Mouse (Mus musculus) hindbrain, postnatal 0 days (tissue): Measurements from ENCODE around the gene S100a13. TPM values are rescaled to one million over a fixed set of nuclear protein-coding genes. Genes with fewer than 3 reads are reported as not detected.

Experiments used
- ATAC-seq: fragments of 200-750 bp; cut with Nextera tagmentation; 2 replicates; pipeline ENCODE4 v1.8.0; 2017; ENCODE audit warnings: mild to moderate bottlenecking, moderate TSS enrichment, moderate library complexity
- DNase-seq: peaks from one replicate; pipeline ENCODE4 v3.0.0-alpha.2; 2015; ENCODE audit warnings: low spot score
- H3K27ac ChIP-seq: fragments of 300-500 bp; sonication (generic); 2 replicates; pipeline ENCODE4 v1.5.1; 2014; ENCODE audit warnings: mild to moderate bottlenecking
- H3K27me3 ChIP-seq: fragments of 300-500 bp; sonication (generic); 2 replicates; pipeline ENCODE4 v1.6.1; 2014; ENCODE audit warnings: low read length, mixed read lengths; ENCODE audit not compliant: insufficient read depth
- H3K36me3 ChIP-seq: fragments of 300-500 bp; sonication (generic); 2 replicates; pipeline ENCODE4 v1.6.1; 2014; ENCODE audit warnings: low read length, mixed read lengths; ENCODE audit not compliant: insufficient read depth
- H3K4me1 ChIP-seq: fragments of 300-500 bp; sonication (generic); 2 replicates; pipeline ENCODE4 v1.6.1; 2014; ENCODE audit warnings: antibody characterized with exemption, low read length, mixed read lengths; ENCODE audit not compliant: insufficient read depth
- H3K4me2 ChIP-seq: fragments of 300-500 bp; sonication (generic); 2 replicates; pipeline ENCODE4 v1.6.1; 2014; ENCODE audit warnings: low read depth, mild to moderate bottlenecking, low read length, moderate library complexity, mixed read lengths
- H3K4me3 ChIP-seq: fragments of 300-500 bp; sonication (generic); 2 replicates; pipeline ENCODE4 v1.5.1; 2014; ENCODE audit warnings: low read length
- H3K9ac ChIP-seq: fragments of 300-500 bp; sonication (generic); replicated peaks from 2 replicates; pipeline ENCODE4 v1.6.1; 2014; ENCODE audit warnings: mild to moderate bottlenecking, low read length, moderate library complexity, mixed read lengths
- H3K9me3 ChIP-seq: fragments of 300-500 bp; sonication (generic); 2 replicates; pipeline ENCODE4 v1.6.1; 2016; ENCODE audit warnings: low read length, mixed read lengths
- CTCF ChIP-seq: IDR thresholded peaks from 2 replicates; pipeline ENCODE4 v1.5.1; 2016; ENCODE audit warnings: antibody characterized with exemption, control low read depth, low read depth
- WGBS: fragments of 180-500 bp; shearing (Covaris S2); extraction: QIAGEN DNeasy Blood & Tissue Kit; methylation state at CpG from one replicate; pipeline ENCODE4 v1.1.7; 2014; 5-methylcytosine and 5-hydroxymethylcytosine counted together
- polyA plus RNA-seq: library from polyadenylated mRNA; unstranded; fragments of >200 nt; fragmentation: Nextera tagmentation; extraction: Ambion mirVana; gene quantifications from 2 replicates; pipeline ENCODE4 v1.2.1, GENCODE M21; 2015
- total RNA-seq: library from RNA; depleted of rRNA; stranded (reverse); fragments of >200 nt; gene quantifications from 2 replicates; pipeline ENCODE4 v1.2.3, GENCODE M21; 2014

The S100a13 gene
- total and polyA plus RNA-seq, 2 experiments from 2014 or later = 10.9 to 37.9 TPM

DNA sequence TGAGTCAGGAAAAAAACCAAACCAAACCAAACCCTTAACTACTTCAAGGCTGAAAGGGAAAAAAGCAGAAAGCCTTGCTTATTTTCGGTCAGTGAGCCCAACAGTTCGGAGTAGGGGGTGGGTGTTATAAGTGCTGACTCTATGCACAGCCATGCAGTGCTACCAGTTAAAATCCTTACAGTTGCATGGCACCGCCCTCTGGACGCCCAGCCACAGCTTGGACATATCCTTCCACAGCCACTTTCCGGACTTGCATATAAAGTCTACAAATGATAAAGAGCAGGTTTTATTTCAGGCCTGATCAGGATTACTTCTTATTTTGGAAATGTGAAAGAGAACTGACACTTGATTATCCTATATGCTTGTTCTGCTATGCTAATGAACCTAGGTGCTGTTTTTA is 9.0 kb upstream of the S100a13 start:
- ATAC-seq (no peak), DNase-seq (no peak)
- no peak overlapping the region for H3K4me2 ChIP-seq
- TF ChIP-seq CTCF = no peak
- no peaks in the 10 kb centered on the region for H3K27me3 ChIP-seq
- H3K27ac ChIP-seq = no peak overlapping the region
- peaks cover 9% of the 10 kb centered on the region; the same call in 1 of the 2 replicates for H3K4me1 ChIP-seq
- H3K4me3 ChIP-seq = no peak overlapping the region
- WGBS = 94% methylated on average over 5 of the region's 5 CpGs
- no peaks in the 10 kb centered on the region for H3K9me3 ChIP-seq
- H3K36me3 ChIP-seq = peaks cover 44% of the 10 kb centered on the region
- no peak overlapping the region for H3K9ac ChIP-seq

DNA sequence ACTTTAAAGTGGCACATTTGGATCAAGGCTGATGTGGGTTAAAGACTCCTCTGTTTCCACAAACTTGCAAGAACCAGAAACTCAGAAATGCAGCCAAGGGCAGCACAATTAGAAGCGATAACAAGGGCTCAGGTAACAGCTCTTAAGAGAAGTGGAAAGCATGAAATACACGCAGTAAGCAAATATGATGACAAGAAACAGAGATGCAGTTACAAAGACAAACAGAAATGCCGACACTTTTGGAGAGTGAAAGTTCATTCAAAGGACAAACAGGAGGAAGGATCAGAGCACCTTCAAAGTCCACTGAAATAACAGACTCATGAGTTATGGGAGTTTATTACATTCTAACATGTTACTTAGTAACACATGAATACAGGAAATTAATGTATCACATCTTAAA is 7.9 kb upstream of the S100a13 start:
- WGBS = 88% methylated on average over 3 of the region's 3 CpGs
- no peak for DNase-seq
- no peaks in the 10 kb centered on the region for H3K9me3 ChIP-seq
- TF ChIP-seq CTCF = no peak
- peaks cover 9% of the 10 kb centered on the region; the same call in 1 of the 2 replicates for H3K4me1 ChIP-seq
- H3K4me3 ChIP-seq = no peak overlapping the region
- no peak overlapping the region for H3K27ac ChIP-seq
- H3K4me2 ChIP-seq = no peak overlapping the region
- H3K36me3 ChIP-seq = peaks cover 37% of the 10 kb centered on the region
- H3K9ac ChIP-seq = no peak overlapping the region
- H3K27me3 ChIP-seq = no peaks in the 10 kb centered on the region
- no peak for ATAC-seq

DNA sequence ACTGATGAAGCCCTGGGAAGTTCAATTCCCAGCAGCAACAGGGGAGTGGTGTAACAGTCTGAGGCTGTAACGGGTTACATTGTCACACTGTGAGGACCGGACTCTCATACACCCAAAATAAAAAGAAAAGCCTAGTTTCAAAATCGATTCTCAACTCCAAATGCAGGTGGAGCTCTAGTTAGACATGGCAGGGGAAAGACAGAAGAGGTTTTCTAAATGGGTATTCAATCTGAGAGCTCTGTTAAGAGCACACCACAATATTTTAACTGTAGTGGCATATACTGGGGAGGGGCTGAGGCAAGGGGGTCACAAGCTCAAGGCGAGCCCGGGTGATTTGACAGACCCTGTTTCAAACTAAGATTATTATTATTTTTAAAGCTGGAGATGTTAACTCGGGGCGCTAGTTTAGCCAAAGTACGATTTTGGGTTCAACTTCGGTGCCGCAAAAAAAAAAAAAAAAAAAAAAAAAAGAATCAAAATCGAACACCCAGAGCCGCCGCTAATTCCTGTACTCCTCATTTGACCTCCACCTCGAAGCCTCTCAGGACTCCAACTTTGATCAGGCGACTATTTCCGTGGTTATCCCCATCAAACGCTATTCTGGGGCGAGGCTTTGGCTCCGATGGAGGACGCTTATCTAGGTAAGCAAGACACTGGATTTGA is 5.8 kb upstream of the S100a13 start:
- Histone ChIP-seq H3K27me3 (no peaks in the 10 kb centered on the region; the same call in 1 of the 2 replicates), H3K4me2 (peak overlapping the region; percentile 62), H3K27ac (peak overlapping the region; percentile 99), H3K36me3 (peaks cover 17% of the 10 kb centered on the region), H3K4me1 (peaks cover 9% of the 10 kb centered on the region; the same call in 1 of the 2 replicates), H3K9ac (peak overlapping the region; percentile 96), H3K4me3 (peak overlapping the region; percentile 99), H3K9me3 (no peaks in the 10 kb centered on the region)
- ATAC-seq = no peak; the same call in 1 of the 2 replicates
- DNase-seq = peak; percentile 14
- TF ChIP-seq CTCF = no peak
- WGBS = 1% methylated on average over 18 of the region's 20 CpGs

DNA sequence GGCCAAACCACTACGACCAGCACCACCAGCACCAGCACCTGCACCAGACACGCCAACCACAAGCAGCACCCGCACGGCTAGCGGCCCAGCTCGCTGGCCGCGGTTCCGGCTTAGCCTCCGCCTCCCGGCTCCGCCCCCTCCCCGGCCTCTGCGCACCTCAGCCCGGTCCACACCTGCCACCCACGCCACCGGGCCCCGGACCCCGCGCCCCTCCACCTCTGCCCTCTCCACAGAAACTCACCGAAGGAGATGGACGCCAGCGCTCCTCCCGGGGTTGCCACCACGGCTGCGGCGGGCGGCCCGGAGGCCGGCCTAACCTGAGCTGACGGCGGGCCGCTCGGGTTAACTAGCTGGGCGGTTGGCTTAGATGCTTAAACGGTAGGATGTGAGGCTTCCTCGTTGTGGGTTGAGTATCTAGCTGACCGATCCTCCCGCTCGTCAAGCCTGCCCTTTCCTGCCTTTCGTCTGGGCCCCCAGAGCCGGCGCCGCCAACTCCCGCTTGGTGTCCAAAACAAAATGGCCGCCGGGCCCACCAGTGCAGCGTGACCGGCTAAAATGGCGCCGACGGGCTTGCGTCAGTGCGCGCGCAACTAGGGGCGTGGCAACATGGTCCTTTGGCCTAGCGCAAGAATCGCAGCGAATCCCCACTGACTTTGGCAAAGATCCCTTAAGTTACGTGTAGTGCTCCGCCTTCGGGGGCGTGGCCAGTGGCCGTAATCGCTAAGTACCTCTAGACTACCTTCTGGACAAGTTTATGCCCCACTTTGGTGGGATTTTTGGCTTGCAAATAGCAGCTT is 5.1 kb upstream of the S100a13 start, which contains the start of gene Chtop:
TSS of gene Chtop (minus strand) at position 549 of the 797 bp plus-strand sequence.
- H3K27ac ChIP-seq = peak within 1 kb of the TSS; percentile 99
- peaks cover 16% of the 10 kb centered on the region for H3K36me3 ChIP-seq
- peak within 1 kb of the TSS; percentile 62 for H3K4me2 ChIP-seq
- peak; percentile 95 for ATAC-seq
- H3K27me3 ChIP-seq = no peaks in the 10 kb centered on the region; the same call in 1 of the 2 replicates
- peak within 1 kb of the TSS; percentile 96 for H3K9ac ChIP-seq
- 0 out of 2 replicates have a peak, but pooled peaks have one; percentile 2 for TF ChIP-seq CTCF
- WGBS = under 1% methylated on average over 66 of the region's 66 CpGs
- no peaks in the 10 kb centered on the region for H3K9me3 ChIP-seq
- peaks cover 9% of the 10 kb centered on the region; the same call in 1 of the 2 replicates for H3K4me1 ChIP-seq
- H3K4me3 ChIP-seq = peak within 1 kb of the TSS; percentile 99
- peak; percentile 100 for DNase-seq

DNA sequence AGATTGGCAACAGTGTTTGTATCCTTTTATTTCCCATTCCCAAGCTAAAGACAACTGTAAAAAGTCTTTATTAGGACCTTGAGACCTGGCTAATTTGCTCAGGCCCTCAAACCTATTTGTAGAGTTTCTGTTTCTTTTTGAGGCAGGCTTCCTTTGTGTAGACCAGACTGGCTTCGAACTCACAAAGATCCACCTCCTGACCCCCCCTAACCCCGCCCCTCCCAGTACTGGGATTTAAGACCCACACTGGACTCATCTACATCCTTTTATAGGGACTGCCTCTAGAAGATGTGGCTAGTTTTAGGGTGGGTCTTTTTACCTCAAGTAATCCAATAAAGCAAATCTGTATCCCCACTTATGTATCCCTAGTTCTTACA is 4.5 kb upstream of the S100a13 start:
- Histone ChIP-seq H3K9me3 (no peaks in the 10 kb centered on the region), H3K4me3 (peak overlapping the region; percentile 99), H3K27me3 (no peaks in the 10 kb centered on the region; the same call in 1 of the 2 replicates), H3K36me3 (peaks cover 16% of the 10 kb centered on the region), H3K4me1 (peaks cover 9% of the 10 kb centered on the region; the same call in 1 of the 2 replicates), H3K27ac (peak overlapping the region; percentile 99; the same call in 1 of the 2 replicates), H3K4me2 (peak overlapping the region; percentile 54), H3K9ac (peak overlapping the region; percentile 96; the same call in 1 of the 2 replicates)
- no peak for TF ChIP-seq CTCF
- DNase-seq = no peak
- ATAC-seq = peak; percentile 25; the same call in 1 of the 2 replicates
- WGBS = 26% methylated on average over 2 of the region's 2 CpGs

DNA sequence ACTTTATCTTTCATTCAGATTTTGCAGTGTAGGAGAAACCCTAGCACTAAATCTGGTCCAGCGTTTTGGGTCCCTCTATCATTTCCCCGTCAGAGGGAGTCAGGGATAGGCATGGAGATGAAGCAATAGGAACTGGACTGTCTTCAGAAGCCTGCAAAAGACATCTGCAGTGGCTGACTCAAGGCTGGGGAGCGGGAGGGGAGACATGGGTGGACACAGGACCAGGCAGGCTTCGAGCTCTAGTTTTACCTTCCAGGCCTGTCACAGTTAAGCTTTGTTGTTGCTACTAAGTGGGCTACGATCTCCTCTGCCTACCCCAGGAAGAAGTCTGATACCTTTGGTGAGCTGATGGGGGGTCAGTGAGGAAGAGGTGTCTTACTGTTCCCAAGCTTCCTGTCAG is 2.0 kb upstream of the S100a13 start:
- Histone ChIP-seq H3K27me3 (peaks cover 4% of the 10 kb centered on the region), H3K9ac (no peak overlapping the region), H3K4me1 (peaks cover 13% of the 10 kb centered on the region; the same call in 1 of the 2 replicates), H3K9me3 (no peaks in the 10 kb centered on the region), H3K4me2 (no peak overlapping the region), H3K36me3 (no peaks in the 10 kb centered on the region), H3K27ac (no peak overlapping the region), H3K4me3 (no peak overlapping the region)
- WGBS = 90% methylated on average over 5 of the region's 5 CpGs
- no peak for TF ChIP-seq CTCF
- DNase-seq (no peak), ATAC-seq (no peak)
